Mouse (Mus musculus): Measurements from ENCODE around the gene Dnm3. TPM values are rescaled to one million over a fixed set of nuclear protein-coding genes. Genes with fewer than 3 reads are reported as not detected.

Gene Dnm3
- total RNA-seq, 2 experiments from 2014 or later = not detected

DNA sequence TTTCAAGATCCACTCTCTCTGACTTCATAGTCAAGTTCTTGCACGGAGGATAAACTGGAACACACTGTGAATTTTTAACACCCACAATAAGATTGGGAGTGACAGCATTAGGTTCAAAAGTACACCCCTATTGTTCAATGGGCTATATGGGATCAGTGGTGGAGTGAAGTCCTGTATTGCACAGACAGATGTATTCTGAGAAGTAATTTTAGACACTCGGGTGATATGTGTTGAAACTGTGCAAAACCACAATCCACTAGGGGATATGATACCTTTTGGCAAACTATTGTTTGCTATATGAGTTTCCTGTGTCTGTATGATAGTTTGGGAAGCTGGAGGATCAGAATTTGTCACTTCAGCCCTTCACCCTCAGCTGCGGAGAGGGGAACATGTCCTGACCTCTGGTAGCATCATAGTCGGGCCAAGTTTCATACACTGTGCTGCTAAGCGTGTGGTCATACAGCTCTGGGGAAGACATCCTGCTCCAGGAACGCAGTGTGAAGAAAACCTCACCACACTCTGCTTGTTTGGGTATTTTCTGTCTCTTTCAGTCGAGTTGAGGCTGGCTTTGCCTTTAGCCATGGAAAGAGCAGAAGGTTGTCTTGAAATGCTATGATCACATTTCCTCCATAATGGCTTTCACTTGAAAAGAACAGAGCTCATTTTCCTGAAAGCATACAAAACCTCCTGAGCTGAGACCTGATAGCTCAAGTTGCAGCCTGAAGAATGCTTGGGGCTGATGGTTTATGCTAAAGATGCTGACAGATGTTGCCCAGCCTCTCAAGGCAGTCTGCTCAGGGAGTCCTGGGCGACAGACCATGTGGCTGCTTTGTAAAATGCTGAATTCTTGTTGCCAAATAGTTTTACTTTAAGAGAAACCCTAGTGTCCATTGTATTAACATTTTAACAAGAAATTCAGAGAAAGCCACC, 433.8 kb downstream of the Dnm3 start:
- ATAC-seq (replicated peaks; ENCODE audit: poor library complexity, severe bottlenecking) = peak; percentile 70

DNA sequence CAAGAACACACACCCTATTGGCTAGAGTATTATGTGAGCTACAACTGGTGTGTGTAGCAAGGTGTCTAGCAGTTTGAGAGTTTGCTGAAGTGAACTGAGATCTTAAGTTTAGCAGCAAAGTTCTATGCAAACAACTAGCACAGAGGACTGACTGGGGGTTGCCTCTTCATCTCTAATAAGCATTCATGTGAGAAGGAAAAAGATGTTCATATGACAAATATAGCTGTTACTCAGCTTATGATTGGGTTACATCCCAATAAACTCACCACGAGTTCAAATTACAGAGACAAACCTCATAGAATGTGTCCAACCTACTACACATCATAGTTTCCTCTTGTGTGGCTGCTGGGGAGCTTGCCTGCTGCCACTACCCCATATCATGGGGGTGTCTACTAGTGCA, 434.6 kb downstream of the Dnm3 start:
- no peak for ATAC-seq (replicated peaks; ENCODE audit: poor library complexity, severe bottlenecking)

DNA sequence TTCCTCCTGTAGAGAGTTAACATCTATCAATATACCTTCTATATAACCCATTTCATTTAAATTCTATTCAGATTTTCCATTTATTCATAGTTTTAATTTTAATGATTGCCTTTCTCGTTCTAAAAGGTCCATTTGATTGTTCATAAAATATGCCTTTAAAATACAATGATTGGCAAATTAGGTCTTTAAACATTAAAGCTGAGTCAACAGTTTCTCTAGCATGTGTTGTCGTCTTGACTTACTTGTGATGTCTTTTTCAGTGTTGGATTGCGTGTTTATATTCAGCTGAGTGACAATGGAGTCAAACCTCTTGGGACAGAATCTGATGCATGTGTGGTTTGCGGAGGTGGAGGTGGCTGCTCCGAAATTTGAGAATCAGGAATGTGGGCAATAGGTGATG, 435.4 kb downstream of the Dnm3 start:
- no peak for ATAC-seq (replicated peaks; ENCODE audit: poor library complexity, severe bottlenecking)

DNA sequence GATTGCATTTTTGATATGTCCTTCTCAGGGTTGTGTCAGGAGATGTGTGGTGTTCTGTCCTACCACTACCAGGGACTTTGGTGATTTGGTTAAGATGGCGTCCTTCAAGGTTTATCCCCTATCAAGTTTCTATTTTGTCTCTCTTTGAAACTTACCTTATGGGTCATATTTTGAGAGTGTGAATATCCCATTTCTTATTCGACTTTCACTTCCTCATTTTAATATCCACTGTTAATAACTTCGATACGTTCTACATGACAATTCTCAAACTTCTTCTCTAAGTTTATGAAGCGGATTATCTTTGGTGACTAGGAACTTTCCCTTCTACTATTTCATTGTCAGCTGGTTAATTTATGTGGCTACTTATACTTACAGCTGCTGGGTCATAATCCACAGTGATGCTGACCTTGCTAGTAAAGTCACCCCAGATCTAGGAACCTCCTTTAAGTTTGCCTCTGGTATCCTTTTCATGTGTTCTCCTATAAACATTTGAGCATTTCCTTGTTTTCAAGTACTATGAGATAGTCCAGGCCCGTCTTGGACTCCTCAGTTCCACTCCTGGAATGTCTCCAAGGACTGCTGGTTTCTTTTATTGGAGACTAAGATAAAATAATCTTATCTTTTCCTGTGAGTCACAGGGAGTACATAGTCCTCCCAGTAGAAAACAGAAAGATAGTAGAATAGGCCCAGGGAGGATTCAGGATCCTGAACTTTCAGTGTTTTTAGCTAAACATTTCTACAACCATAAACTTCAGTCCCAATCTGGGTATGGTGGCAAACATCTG, 437.2 kb downstream of the Dnm3 start:
- ATAC-seq (replicated peaks; ENCODE audit: poor library complexity, severe bottlenecking) = peak; percentile 25

DNA sequence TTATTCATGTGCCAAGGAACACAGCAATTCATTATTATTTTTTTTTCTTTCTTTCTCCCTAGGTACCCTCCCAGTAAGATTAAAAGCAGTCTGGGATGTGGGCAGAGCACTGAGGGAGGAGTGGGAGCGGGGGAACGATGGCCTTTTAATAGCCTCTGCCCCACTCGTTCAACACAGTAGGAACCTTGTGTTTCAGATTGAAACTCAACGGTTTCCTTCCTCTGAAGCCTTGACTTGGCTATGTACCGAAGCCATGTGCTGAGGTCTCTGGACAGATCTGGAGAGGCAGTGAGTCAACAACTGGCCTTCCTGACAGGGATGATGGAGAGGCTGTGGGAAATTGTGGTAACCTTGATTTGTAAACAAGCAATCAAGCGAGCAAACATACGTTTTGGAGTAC, 438.0 kb downstream of the Dnm3 start:
- no peak for ATAC-seq (replicated peaks; ENCODE audit: poor library complexity, severe bottlenecking)

DNA sequence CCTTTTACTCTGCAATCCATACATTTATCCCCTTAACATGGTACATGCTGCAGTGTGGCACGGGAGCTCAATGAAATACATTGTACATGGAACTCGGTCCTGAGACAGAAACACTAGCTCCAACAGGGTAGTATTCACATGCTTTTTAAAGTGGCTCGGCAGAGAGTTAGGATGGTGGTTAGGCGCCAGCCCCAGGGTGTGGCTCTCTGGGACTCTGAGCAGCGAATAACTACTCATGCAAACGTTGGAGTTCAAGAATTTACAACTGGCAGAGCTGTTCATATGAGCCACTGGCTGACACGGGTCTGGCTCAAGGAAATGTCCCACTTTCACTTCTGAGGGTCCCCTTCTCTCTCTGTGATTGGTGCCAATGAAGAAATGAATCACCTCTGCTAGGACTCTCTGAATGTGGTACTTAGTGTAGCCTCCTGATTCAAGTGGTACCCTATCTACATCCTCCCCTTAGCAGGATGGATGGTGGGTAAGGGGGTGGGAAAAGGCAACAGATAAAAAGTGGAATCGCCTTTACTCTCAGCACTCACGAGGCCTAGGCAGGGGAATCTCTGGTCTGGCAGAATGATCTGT, 438.7 kb downstream of the Dnm3 start:
- no peak for ATAC-seq (replicated peaks; ENCODE audit: poor library complexity, severe bottlenecking)

DNA sequence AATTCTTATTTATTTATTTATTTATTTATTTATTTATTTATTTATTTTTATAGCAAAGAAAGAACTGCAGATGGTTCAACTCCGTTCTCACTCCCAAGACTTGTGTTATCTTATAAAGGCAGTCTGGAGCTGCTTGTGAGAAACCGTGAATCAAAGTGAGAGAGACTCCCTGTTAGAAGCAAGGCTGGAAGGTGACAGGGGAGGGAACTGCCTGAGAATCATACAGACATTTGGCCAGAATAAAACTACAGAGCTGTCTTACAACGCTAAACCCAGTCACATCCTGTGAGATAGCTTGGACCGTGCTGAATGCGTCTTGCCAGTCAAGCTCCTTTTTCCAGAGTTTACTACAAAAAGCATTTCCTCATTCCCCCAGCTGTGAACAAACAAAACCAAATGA, 439.4 kb downstream of the Dnm3 start:
- ATAC-seq (replicated peaks; ENCODE audit: poor library complexity, severe bottlenecking) = no peak

DNA sequence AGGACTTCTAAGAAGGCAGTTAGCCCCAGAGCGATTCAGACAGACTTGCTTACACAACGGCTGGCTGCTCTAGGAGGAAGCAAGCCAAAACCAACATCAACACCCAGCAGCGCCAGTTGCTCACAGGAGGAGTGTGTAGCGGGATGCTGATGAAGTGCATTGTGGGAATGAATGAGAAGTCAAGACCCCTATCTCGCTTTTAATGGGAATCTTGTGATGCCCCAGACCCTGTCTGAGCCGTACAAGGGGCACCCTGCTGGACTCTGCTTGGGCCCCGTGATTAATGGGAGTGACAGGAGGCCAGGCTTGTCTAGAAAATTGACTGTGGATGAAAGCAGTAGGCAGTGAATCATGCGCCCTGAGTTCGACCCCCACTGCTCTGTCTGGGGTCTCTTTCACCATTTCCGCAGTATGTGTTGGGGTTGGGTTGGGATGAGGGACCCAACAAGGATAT, 439.8 kb downstream of the Dnm3 start:
- ATAC-seq (replicated peaks; ENCODE audit: poor library complexity, severe bottlenecking) = peak; percentile 81

DNA sequence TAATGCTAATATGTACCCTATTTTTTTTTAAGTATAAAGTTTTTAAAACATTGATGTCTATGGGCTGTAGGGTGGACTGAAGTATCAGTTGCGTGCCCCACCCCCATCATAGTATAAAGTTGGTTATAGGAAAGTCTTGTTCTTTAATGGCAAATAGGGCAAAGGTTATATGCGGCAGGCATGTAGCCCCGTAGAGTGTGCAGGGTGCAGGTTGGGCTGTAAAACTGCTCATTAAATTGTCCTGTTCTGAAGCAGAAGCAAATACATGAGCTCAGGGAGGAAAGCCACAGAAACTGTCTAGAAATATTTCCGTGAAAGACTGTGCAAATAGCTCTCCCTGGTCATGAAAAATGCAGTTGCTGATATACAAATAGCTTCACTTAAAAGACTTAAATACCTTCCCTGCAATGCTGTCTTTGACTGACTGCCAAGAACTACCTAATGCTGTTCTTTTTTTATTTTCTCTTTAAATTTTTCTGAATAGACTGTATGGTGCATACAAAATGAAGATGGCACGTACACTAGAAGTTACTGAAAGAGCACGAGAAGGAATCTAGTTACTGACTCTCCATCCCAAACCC, 440.6 kb downstream of the Dnm3 start:
- ATAC-seq (replicated peaks; ENCODE audit: poor library complexity, severe bottlenecking) = no peak

DNA sequence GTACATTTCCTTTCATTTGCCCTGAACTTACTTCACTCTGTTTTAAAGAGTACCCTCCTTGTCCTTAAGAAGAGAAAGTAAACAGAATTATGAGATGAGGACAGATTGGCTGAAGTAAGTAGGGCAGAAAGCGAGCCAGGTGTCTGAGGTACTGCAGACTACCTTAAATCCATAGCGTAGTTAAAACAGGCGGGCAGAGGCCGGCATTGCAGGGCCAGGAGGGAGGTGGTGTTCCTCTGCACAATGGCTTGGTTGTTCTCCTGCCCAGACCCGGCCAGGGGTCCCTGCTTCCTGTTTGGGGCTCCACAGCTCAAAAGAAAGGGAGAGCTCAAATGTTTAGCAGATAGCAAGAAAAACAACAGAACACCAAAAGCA, 441.4 kb downstream of the Dnm3 start:
- no peak for ATAC-seq (replicated peaks; ENCODE audit: poor library complexity, severe bottlenecking)

DNA sequence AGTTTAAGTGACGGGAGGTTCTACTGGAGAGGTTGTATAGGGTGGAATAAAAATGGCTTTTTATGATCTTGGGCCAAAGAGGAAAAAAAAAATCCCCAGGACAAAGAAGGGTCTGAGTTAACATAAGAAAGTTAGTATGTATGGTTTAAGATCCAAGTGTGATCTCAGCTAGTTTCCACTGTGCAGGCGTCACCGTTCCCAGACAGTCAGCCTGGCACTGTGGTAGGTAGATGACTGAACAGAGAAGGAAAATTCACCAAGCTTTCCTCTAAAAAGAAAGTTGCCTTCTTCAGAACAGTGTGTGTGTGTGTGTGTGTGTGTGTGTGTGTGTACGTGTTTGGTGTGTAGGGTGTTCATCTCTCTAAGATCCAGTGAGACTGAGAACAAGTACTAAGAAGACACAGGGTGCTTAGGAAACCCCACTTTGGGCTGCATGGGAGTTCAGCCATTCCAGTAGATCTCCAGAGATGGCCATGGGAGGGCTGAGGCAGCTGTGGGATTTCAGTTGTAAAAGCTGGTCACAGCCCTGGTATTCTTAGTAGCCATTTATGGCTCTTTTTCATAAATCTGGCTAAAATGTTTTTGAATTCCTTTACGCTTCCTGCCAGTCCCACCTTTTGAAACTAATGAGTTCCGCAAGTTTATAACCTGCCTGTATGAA, 441.9 kb downstream of the Dnm3 start:
- ATAC-seq (replicated peaks; ENCODE audit: poor library complexity, severe bottlenecking) = no peak

DNA sequence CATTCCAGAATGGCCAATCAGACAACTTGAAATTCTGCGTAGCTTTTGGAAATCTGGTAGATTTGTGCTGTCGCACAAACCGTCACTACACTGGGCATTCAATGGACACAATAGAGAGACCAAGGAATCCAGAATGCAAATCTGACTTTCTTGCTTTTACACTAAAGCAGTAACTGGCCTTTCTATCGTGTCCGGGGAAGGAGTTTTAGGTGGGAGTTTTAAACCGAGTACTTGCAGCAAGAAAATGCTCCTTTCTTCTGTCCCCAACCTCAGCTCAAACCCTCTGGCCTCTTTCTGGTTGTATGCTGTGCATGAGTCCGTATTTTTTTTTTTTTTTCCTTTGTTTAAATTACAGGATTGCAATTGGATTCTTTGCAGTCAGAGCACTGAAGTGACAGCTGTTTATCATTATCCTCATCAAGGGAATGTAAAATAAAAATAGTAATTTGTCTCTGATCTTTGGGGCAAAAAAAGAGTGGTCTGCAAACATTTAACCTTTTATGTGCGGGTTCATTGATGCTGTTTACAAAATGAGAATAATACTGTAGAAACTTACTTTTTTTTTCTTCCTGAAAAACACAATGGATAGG, 454.1 kb downstream of the Dnm3 start:
- ATAC-seq (replicated peaks; ENCODE audit: poor library complexity, severe bottlenecking) = no peak

DNA sequence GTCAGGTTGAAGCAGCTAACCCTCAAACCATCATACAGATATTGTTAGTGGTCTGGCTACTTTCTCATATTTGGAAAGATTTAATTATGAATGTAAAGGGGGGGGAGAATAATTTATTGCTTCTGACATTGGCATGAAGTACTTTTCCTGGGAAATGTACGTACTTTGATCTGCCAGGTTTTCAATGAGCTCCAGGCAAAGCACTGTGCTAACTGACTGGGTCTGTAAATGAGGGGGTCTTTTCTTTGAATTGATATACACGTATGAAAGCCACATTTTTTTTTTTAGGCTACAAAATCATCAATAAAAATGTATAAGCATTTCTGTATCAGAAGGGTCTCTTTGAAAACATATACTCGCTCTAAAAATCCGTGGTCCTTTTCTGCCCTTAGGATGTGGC, 457.1 kb downstream of the Dnm3 start:
- no peak for ATAC-seq (replicated peaks; ENCODE audit: poor library complexity, severe bottlenecking)

DNA sequence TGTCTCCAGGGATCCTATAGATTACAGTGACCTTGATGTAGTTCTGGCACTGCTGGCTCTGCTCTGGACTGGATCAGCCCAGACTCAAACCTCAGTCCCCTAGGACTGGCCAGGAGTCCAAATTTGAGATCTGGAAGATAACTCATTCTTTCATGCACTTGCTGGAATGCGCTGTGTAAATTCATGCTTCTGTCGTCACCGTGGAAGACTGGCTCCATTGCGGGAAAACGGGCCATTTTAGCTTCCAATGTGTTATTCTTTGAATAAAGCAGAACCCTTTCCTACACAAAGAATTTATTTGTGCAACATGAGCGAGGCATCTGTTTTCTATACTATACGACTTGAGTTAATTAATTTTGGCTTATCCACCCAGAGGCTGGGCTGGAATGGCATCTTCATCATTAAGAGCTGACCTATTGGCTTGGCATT, 457.5 kb downstream of the Dnm3 start:
- ATAC-seq (replicated peaks; ENCODE audit: poor library complexity, severe bottlenecking) = no peak

DNA sequence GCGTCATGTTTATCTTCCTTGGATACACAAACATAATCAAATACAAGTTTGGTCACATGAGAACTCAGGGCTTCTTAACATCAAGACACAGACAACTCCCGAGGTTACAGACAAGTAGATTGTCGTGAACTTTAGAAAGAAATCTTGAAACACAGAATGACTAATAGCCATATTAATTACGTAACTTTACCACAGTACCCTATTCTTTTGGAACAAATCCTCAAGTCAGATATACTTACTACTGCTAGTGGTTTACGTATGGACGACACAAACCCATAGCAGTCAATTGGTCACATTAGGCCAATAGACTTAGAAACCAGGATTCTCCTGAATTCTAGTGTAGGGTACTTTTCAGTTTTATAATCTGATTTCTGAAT, 459.2 kb downstream of the Dnm3 start:
- peak; percentile 87 for ATAC-seq (replicated peaks; ENCODE audit: poor library complexity, severe bottlenecking)

DNA sequence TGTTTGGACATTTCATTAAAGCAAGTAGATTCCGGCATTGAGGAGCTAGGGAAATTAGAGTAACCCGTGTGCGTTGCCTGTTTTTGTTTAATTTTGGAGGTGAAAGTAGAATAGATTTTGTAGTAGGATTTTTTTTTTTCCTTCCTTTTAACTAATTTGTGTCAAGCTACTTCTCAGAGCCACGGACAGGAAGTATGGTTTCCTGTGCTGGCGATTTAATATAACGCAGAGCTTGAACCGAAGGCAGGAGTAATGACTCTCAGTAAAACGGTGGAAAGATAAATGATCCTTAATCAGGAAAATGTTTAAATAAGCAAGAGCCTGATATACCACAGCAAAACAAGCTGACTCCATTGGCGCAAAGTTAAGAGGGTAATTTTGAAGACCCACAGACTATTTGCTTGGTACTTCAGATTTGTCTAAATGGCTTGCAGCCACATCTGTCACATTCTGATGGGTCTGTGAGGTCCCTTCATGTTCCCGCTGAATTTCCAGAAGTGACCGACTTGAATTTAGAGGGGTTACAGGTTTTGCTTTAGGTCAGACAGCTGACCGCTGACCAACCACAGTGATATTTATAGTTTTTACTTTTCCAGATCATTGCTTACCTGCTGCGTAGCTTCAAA, 459.7 kb downstream of the Dnm3 start:
- ATAC-seq (replicated peaks; ENCODE audit: poor library complexity, severe bottlenecking) = peak; percentile 4; the same call in 1 of the 2 replicates

DNA sequence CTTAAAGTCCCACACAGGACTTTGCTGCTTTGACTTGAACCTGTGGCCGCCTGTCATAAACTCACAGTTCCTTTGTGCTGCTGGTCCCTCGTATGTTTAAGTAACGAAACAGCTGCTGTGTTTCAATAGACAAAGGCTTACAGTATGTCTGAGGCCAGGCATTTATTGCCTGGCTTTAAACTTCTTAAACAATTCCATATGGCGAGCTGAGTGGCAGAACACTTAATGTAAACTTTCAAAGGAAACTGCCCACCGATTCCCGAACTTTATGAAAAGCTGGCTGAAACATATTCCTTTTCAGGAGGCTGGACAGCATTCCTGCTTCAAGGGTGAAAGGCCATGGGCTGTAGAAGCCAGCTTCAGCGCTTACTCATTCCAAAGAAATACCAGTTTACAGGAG, 460.9 kb downstream of the Dnm3 start:
- ATAC-seq (replicated peaks; ENCODE audit: poor library complexity, severe bottlenecking) = no peak

DNA sequence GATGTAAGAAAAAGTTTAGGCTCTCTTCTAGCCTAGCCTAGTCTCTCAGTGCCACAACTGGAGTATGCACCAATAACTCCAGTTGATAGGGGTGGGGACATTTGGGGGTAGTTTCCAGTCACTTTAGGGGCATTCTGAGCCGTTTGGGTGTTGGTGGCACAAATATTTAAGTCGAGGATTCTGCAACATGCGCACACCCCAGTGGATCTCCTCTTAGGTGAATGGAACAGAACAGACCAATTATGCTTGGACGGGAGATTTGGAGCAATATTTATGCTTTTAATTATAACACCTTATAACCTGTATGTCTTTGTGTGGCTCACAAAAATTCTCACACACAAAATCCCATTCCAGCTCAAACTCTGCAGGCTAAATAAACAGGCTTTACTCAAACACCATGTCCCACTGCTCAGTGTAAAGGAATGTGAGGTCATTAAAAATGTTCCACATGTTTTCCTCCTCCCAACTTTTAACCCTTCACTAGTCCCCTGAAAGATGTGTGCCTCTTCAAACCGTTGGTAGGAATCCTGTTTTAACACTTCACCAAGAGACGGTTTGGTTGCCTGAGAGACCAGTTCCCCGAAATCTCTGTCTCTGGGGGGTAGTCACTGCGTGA, 462.5 kb downstream of the Dnm3 start:
- no peak for ATAC-seq (replicated peaks; ENCODE audit: poor library complexity, severe bottlenecking)

DNA sequence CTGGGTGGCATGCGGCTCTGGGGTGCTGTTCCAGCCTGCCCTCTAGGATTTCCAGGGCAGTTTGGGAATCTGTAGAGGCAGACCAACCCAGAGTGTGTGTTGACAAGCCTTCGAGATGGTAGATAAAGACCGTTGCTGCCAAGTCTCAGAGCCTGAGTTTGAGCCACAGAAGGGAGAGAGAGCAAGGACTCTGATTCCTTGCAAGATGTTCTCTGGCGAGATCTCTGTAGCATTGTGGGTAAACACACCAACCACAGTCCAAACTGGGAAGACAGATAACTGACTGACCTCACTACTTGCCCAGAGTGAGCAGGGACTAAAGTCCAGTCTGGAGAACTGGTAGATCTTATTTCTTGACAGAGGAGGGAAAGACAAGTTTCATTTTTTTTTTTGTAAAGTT, 464.3 kb downstream of the Dnm3 start:
- no peak for ATAC-seq (replicated peaks; ENCODE audit: poor library complexity, severe bottlenecking)

All from granulocyte monocyte progenitor cell, adult 5-6 weeks (primary cell).